Mouse (Mus musculus) subcutaneous adipose tissue, adult 2 months (tissue): ENCODE measurements around the gene Gm14496. TPM values are rescaled to one million over a fixed set of nuclear protein-coding genes. Genes with fewer than 3 reads are reported as not detected.

Experiments used
- polyA plus RNA-seq: library from polyadenylated mRNA; depleted of rRNA; stranded (reverse); fragments of >200 nt; gene quantifications from 2 replicates; pipeline ENCODE4 v1.2.3, GENCODE M21; 2012; ENCODE audit warnings: low replicate concordance; rRNA removed

Gm14496 gene
- polyA plus RNA-seq: not detected in 2 replicates

DNA sequence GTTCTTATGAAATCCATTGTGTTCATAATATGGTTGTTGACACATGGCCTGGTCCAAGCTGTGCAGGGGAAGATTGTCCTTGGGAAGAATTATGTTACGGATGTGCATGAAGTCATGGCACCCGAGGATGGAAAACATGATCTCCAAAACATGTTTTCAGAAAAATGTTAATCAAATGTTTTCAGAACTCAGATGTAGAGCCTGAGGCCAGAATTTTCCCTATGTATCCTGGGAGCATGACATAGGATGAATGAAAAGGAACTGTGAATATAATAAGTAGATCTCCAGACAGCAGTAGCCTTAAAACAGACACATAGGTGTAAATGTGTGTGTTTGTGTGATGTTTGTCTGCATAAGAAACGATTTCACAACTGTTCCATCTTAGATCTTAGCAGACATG, at the start of gene Gm14496:
Gene Gm14496, plus strand, starts transcription at position 301 of the 400 bp plus-strand sequence.

Other genes starting within 250 kb of the Gm14496 start
- gene Myt1, start 227.8 kb upstream of the Gm14496 start, polyA plus RNA-seq: not detected in 2 replicates
- gene Pcmtd2, start 153.3 kb upstream of the Gm14496 start, polyA plus RNA-seq: 27.4 and 35.0 TPM in 2 replicates
- gene Polr3k, start 126.8 kb upstream of the Gm14496 start, polyA plus RNA-seq: 6.4 and 8.5 TPM in 2 replicates